ENCODE assay signal across 14 mouse cellular contexts in the genomic region with DNA sequence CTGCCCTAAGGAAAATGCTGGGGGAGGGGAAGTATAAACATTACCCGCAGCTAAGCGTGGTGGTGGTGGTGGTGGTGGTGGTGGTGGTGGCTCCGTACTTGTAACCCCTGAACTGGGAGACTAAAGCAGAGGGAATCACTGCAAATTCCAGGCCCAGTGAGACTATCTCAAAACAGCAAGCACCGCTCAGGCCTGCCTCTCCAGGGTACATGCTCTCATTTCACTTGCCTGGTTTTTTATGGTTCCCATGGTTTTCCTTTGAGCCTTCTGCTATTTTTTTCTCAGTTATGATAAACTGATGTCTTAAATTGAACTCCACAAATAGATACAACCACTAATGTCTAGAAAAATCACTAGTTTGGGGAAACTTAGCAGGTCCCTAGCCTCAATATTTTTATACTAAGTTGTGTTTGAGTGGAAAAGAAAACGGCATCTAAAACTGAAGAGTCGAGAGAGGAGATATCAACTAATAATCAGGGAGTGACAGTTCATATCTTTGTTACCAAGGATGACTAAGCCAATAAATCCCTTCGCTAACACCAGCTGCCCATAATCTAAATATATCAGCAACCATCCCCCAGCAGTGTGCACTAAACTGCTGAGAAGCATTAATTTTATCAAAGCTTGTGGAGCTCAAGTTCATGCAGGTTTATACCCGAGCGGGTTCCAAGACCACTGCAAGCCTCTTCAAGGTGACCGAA.
"Had no signal": no experiment of that assay in that cellular context is flagged by ENCODE, and none has a peak within 500 bp of the region (broad histone marks: within the 10 kb centered on the region; RNA-seq: fewer than 3 reads in every experiment).

No protein-coding gene starts in this region.

- H3K4me2 ChIP-seq: kidney, embryonic 15.5 days; liver, embryonic 13.5 days; midbrain, embryonic 12.5 days; midbrain, embryonic 15.5 days; neural tube, embryonic 13.5 days had no signal

- H3K27me3 ChIP-seq: kidney, embryonic 15.5 days; liver, embryonic 13.5 days; midbrain, embryonic 12.5 days; midbrain, embryonic 15.5 days; neural tube, embryonic 13.5 days had no signal

- H3K9ac ChIP-seq: kidney, embryonic 15.5 days; liver, embryonic 13.5 days; midbrain, embryonic 12.5 days; midbrain, embryonic 15.5 days; neural tube, embryonic 13.5 days had no signal

- ATAC-seq: midbrain, embryonic 15.5 days had no signal

- H3K36me3 ChIP-seq: kidney, embryonic 15.5 days; liver, embryonic 13.5 days; midbrain, embryonic 12.5 days; midbrain, embryonic 15.5 days; neural tube, embryonic 13.5 days had no signal

- H3K9me3 ChIP-seq: kidney, embryonic 15.5 days; liver, embryonic 13.5 days; midbrain, embryonic 12.5 days; midbrain, embryonic 15.5 days; neural tube, embryonic 13.5 days had no signal

- H3K4me3 ChIP-seq: kidney, embryonic 15.5 days; liver, embryonic 13.5 days; midbrain, embryonic 12.5 days; midbrain, embryonic 15.5 days; myocyte; neural tube, embryonic 13.5 days had no signal

- DNase-seq: kidney, adult 11 months; kidney, adult 8-10 months; kidney, postnatal 10 days; kidney, postnatal 36 days; liver, embryonic 13.5 days; lung, adult 2 months; lung, postnatal 14 days; lung, postnatal 4 days; thymus, postnatal 25 days had no signal

- H3K4me1 ChIP-seq: liver, embryonic 13.5 days; midbrain, embryonic 12.5 days; midbrain, embryonic 15.5 days had no signal

- H3K27ac ChIP-seq: kidney, embryonic 15.5 days; liver, embryonic 13.5 days; midbrain, embryonic 12.5 days; midbrain, embryonic 15.5 days; neural tube, embryonic 13.5 days had no signal
